ENCODE assay signal across 8 mouse cellular contexts in genomic region chr8:118286282-118287180, GRCm38 (mm10). TPM values are rescaled to one million over a fixed set of nuclear protein-coding genes. Genes with fewer than 3 reads are reported as not detected.
DNase-seq lines count a peak whose midpoint lies in the region; ATAC-seq and TF ChIP-seq lines count a peak whose summit lies in the region.

No protein-coding gene starts in this region.

- H3K4me3 ChIP-seq in ES-E14 (ENCODE audit: insufficient read depth in 1 of 2, low read depth in 1 of 2, low read length in 2 of 2, poor library complexity in 1 of 2, severe bottlenecking in 1 of 2): no peak overlapping the region
- H3K4me3 ChIP-seq in embryonic facial prominence, embryonic 14.5 days (ENCODE audit: low read depth, low read length): no peak overlapping the region
- peak overlapping the region; percentile 5 to 74; a peak in 2 of 4 replicates for H3K4me3 ChIP-seq in heart, embryonic 14.5 days (ENCODE audit: control insufficient read depth in 1 of 2, insufficient read depth in 1 of 2, low read depth in 1 of 2, low read length in 2 of 2)
- H3K4me3 ChIP-seq in midbrain, embryonic 12.5 days: no peak overlapping the region

- peak overlapping the region; percentile 85; the same call in 1 of the 2 replicates for H3K4me2 ChIP-seq in embryonic facial prominence, embryonic 14.5 days (ENCODE audit: low read depth, low read length)
- H3K4me2 ChIP-seq in heart, embryonic 14.5 days (ENCODE audit: low read length): peak overlapping the region; percentile 89
- H3K4me2 ChIP-seq in midbrain, embryonic 12.5 days (replicated peaks): peak overlapping the region; percentile 86; the same call in 1 of the 2 replicates

- H3K27me3 ChIP-seq in embryonic facial prominence, embryonic 14.5 days (replicated peaks; ENCODE audit: control insufficient read depth, insufficient read depth, low read length): peaks cover 28% of the 10 kb centered on the region
- H3K27me3 ChIP-seq in heart, embryonic 14.5 days (ENCODE audit: control insufficient read depth, insufficient read depth, low read length): peaks cover 3% of the 10 kb centered on the region; the same call in 1 of the 2 replicates
- peaks cover 58% of the 10 kb centered on the region for H3K27me3 ChIP-seq in midbrain, embryonic 12.5 days

- H3K9me3 ChIP-seq in ES-E14 (ENCODE audit: control insufficient read depth, insufficient read depth, low read depth, low read length): no peaks in the 10 kb centered on the region
- H3K9me3 ChIP-seq in embryonic facial prominence, embryonic 14.5 days (ENCODE audit: control insufficient read depth, low read length): no peaks in the 10 kb centered on the region
- H3K9me3 ChIP-seq in heart, embryonic 14.5 days (ENCODE audit: control insufficient read depth, low read length): no peaks in the 10 kb centered on the region
- no peaks in the 10 kb centered on the region for H3K9me3 ChIP-seq in midbrain, embryonic 12.5 days

- no peak overlapping the region for H3K9ac ChIP-seq in ES-E14 (ENCODE audit: insufficient read depth, low read depth, low read length, poor library complexity, severe bottlenecking)
- H3K9ac ChIP-seq in embryonic facial prominence, embryonic 14.5 days (ENCODE audit: low read depth, low read length): no peak overlapping the region
- peak overlapping the region; percentile 90 for H3K9ac ChIP-seq in heart, embryonic 14.5 days (ENCODE audit: low read length)
- no peak overlapping the region for H3K9ac ChIP-seq in midbrain, embryonic 12.5 days (replicated peaks)

- H3K27ac ChIP-seq in ES-E14 (ENCODE audit: insufficient read depth, low read depth, low read length, poor library complexity, severe bottlenecking): no peak overlapping the region
- H3K27ac ChIP-seq in embryonic facial prominence, embryonic 14.5 days (replicated peaks; ENCODE audit: low read depth, low read length): 0 out of 2 replicates have a peak overlapping the region, but pooled peaks have one; percentile 10
- peak overlapping the region; percentile 96 to 99 for H3K27ac ChIP-seq in heart, embryonic 14.5 days (replicated peaks in 1 of 2; ENCODE audit: control insufficient read depth in 1 of 2, insufficient read depth in 1 of 2, low read depth in 2 of 2, low read length in 2 of 2)
- no peak overlapping the region for H3K27ac ChIP-seq in midbrain, embryonic 12.5 days (replicated peaks)

- DNase-seq in ES-E14 (ENCODE audit: low read depth, low spot score): peak; percentile 26
- DNase-seq in embryonic facial prominence, embryonic 14.5 days (ENCODE audit: low spot score): peak; percentile 30
- no peak for DNase-seq in adrenal gland, adult 2 months
- DNase-seq in cerebellum, adult 11-12 months: no peak
- no peak for DNase-seq in testis, postnatal 14 days (ENCODE audit: low spot score)

- peaks cover 0 to 20% of the 10 kb centered on the region in 2 experiments; a peak in 2 of 4 replicates for H3K4me1 ChIP-seq in ES-E14 (ENCODE audit: control insufficient read depth in 2 of 2, insufficient read depth in 2 of 2, low read length in 2 of 2, poor library complexity in 1 of 2)
- peaks cover 4% of the 10 kb centered on the region for H3K4me1 ChIP-seq in embryonic facial prominence, embryonic 14.5 days (ENCODE audit: control insufficient read depth, insufficient read depth, low read length)
- peaks cover 62 to 74% of the 10 kb centered on the region in 2 experiments for H3K4me1 ChIP-seq in heart, embryonic 14.5 days (ENCODE audit: control insufficient read depth in 2 of 2, insufficient read depth in 2 of 2, low read length in 2 of 2)
- peaks cover 16% of the 10 kb centered on the region; the same call in 1 of the 2 replicates for H3K4me1 ChIP-seq in midbrain, embryonic 12.5 days

- no peak for ATAC-seq in embryonic facial prominence, embryonic 14.5 days (ENCODE audit: low read depth)
- ATAC-seq in heart, embryonic 14.5 days (ENCODE audit: insufficient number of reproducible peaks, insufficient read depth, low FRiP score, low read depth): peak; percentile 33
- no peak for ATAC-seq in midbrain, embryonic 12.5 days (ENCODE audit: low FRiP score, low read depth)
- no peak for ATAC-seq in inflammation-experienced regulatory T-cells, adult 6 months

- in situ Hi-C loops in ES-E14 (cut with MboI; ENCODE audit: low sequenced_read_pairs in 2 of 2, unreplicated experiment in 2 of 2): no loop called here

- H3K36me3 ChIP-seq in ES-E14 (ENCODE audit: control insufficient read depth, insufficient read depth, low read length, poor library complexity, severe bottlenecking): no peaks in the 10 kb centered on the region
- H3K36me3 ChIP-seq in embryonic facial prominence, embryonic 14.5 days (ENCODE audit: control insufficient read depth, insufficient read depth, low read length): no peaks in the 10 kb centered on the region
- H3K36me3 ChIP-seq in heart, embryonic 14.5 days (ENCODE audit: control insufficient read depth, insufficient read depth, low read length): no peaks in the 10 kb centered on the region
- H3K36me3 ChIP-seq in midbrain, embryonic 12.5 days: no peaks in the 10 kb centered on the region

- WGBS in embryonic facial prominence, embryonic 14.5 days: 31% methylated on average over 9 of the region's 10 CpGs
- WGBS in heart, embryonic 14.5 days: 5% methylated on average over 10 of the region's 10 CpGs
- WGBS in midbrain, embryonic 12.5 days: 40% methylated on average over 10 of the region's 10 CpGs

TF ChIP-seq in ES-E14, 5 proteins besides CTCF, POLR2A, EP300 and RAD21:
- TF ChIP-seq HCFC1 (IDR thresholded peaks at IDR 0.05; ENCODE audit: borderline replicate concordance, insufficient read depth, low read length) (no peak), ZNF384 (IDR thresholded peaks at IDR 0.05; ENCODE audit: low read depth, low read length) (no peak), CHD2 (IDR thresholded peaks at IDR 0.05; ENCODE audit: low read depth, low read length) (no peak), ZC3H11A (IDR thresholded peaks at IDR 0.05; ENCODE audit: borderline replicate concordance, low read depth, low read length) (no peak), MAFK (IDR thresholded peaks at IDR 0.05; ENCODE audit: insufficient read depth, low read depth, low read length) (no peak)

RNA-seq across cellular contexts. Expression of gene Cdh13, which starts 3.0 kb away (rescaled TPM):
- total RNA-seq in ES-E14 (2012; rRNA removed): 1.3 and 1.8 TPM in 2 replicates
- polyA plus RNA-seq in embryonic facial prominence, embryonic 14.5 days (2014; fragmentation: Nextera tagmentation; extraction: Ambion mirVana): 24.3 and 24.4 TPM in 2 replicates
- 94.9 and 109 TPM in 2 replicates for polyA plus RNA-seq in heart, embryonic 14.5 days (2014; fragmentation: Nextera tagmentation; extraction: Ambion mirVana)
- 14.2 and 18.8 TPM in 2 replicates for polyA plus RNA-seq in midbrain, embryonic 12.5 days (2016; fragmentation: Nextera tagmentation; extraction: Ambion mirVana)
- total RNA-seq in adrenal gland, adult 2 months (2021): 1 to 10 TPM; 5.3 to 8.1 TPM
- 8.7 and 9.2 TPM in 2 replicates for polyA plus RNA-seq in adrenal gland, adult 2 months (2012; rRNA removed)
- polyA plus RNA-seq in inflammation-experienced regulatory T-cells, adult 6 months (2017; shearing (Covaris generic)): under 1 TPM in 2 of 3 experiments, not detected in 1; 0.15 to 0.35 TPM

Comparison
In these comparisons a context has a peak if more than half of its experiments do, and no peak if none do; other contexts are left out.
1. DNase-seq: peak in ES-E14 (single experiment) and embryonic facial prominence, embryonic 14.5 days (single experiment); none in adrenal gland, adult 2 months (single experiment), cerebellum, adult 11-12 months (single experiment) and testis, postnatal 14 days (single experiment).
2. H3K27ac ChIP-seq: peak in embryonic facial prominence, embryonic 14.5 days (single experiment) and heart, embryonic 14.5 days (2 of 2); none in ES-E14 (single experiment) and midbrain, embryonic 12.5 days (single experiment).
3. H3K4me3 ChIP-seq: peak in heart, embryonic 14.5 days (2 of 2); none in ES-E14 (0 of 2), embryonic facial prominence, embryonic 14.5 days (single experiment) and midbrain, embryonic 12.5 days (single experiment).
4. Peak in every context shown above with its lines, with median percentiles within 50 percentile points of each other: H3K4me2 ChIP-seq.